Comparison of ENCODE assay signal across 7 mouse cellular contexts in genomic region chr15:98805324-98806040, GRCm38 (mm10). TPM values are rescaled to one million over a fixed set of nuclear protein-coding genes. Genes with fewer than 3 reads are reported as not detected.
DNase-seq lines count a peak whose midpoint lies in the region; ATAC-seq and TF ChIP-seq lines count a peak whose summit lies in the region.

No protein-coding gene starts in this region.

- H3K4me3 ChIP-seq in intestine, embryonic 16.5 days (ENCODE audit: low read length), result peak overlapping the region; percentile 52
- peak overlapping the region; percentile 31 for H3K4me3 ChIP-seq in limb, embryonic 11.5 days (ENCODE audit: low read depth, low read length)
- H3K4me3 ChIP-seq in midbrain, embryonic 10.5 days, result peak overlapping the region; percentile 59
- H3K4me3 ChIP-seq in small intestine, adult 2 months (ENCODE audit: low read depth, low read length), result peak overlapping the region; percentile 54

- WGBS in intestine, embryonic 16.5 days, result 2% methylated on average over 64 of the region's 64 CpGs
- WGBS in limb, embryonic 11.5 days, result under 1% methylated on average over 64 of the region's 64 CpGs
- WGBS in midbrain, embryonic 10.5 days, result under 1% methylated on average over 64 of the region's 64 CpGs
- 3% methylated on average over 64 of the region's 64 CpGs for WGBS in small intestine, adult 2 months

- H3K27me3 ChIP-seq in intestine, embryonic 16.5 days (replicated peaks; ENCODE audit: control insufficient read depth, insufficient read depth, low read length), result peaks cover 78% of the 10 kb centered on the region
- peaks cover 96% of the 10 kb centered on the region for H3K27me3 ChIP-seq in limb, embryonic 11.5 days (ENCODE audit: control insufficient read depth, insufficient read depth, low read length)
- H3K27me3 ChIP-seq in midbrain, embryonic 10.5 days (ENCODE audit: low read depth, poor library complexity, severe bottlenecking), result peaks cover 99% of the 10 kb centered on the region
- peaks cover 44% of the 10 kb centered on the region for H3K27me3 ChIP-seq in small intestine, adult 2 months (ENCODE audit: control insufficient read depth, insufficient read depth, low read length)

- TF ChIP-seq CTCF in small intestine, adult 2 months (IDR thresholded peaks at IDR 0.05; ENCODE audit: extremely low read depth, insufficient read length, insufficient replicate concordance, low read depth, low read length), result peak; percentile 59

- no peaks in the 10 kb centered on the region for H3K36me3 ChIP-seq in intestine, embryonic 16.5 days (ENCODE audit: control insufficient read depth, insufficient read depth, low read length)
- H3K36me3 ChIP-seq in limb, embryonic 11.5 days (ENCODE audit: control insufficient read depth, insufficient read depth, low read length), result no peaks in the 10 kb centered on the region
- no peaks in the 10 kb centered on the region for H3K36me3 ChIP-seq in midbrain, embryonic 10.5 days
- H3K36me3 ChIP-seq in small intestine, adult 2 months (ENCODE audit: control insufficient read depth, insufficient read depth, low read length), result no peaks in the 10 kb centered on the region

- peaks cover 33% of the 10 kb centered on the region for H3K4me1 ChIP-seq in intestine, embryonic 16.5 days (ENCODE audit: control insufficient read depth, insufficient read depth, low read length)
- H3K4me1 ChIP-seq in limb, embryonic 11.5 days (ENCODE audit: control insufficient read depth, insufficient read depth, low read length), result peaks cover 21% of the 10 kb centered on the region
- H3K4me1 ChIP-seq in midbrain, embryonic 10.5 days, result peaks cover 71% of the 10 kb centered on the region
- peaks cover 31% of the 10 kb centered on the region for H3K4me1 ChIP-seq in small intestine, adult 2 months (ENCODE audit: control insufficient read depth, insufficient read depth, insufficient read length, low read length)

- no peak overlapping the region for H3K27ac ChIP-seq in intestine, embryonic 16.5 days (ENCODE audit: low read length)
- H3K27ac ChIP-seq in limb, embryonic 11.5 days (replicated peaks; ENCODE audit: low read depth, low read length), result no peak overlapping the region
- peak overlapping the region; percentile 82 for H3K27ac ChIP-seq in midbrain, embryonic 10.5 days (replicated peaks)
- H3K27ac ChIP-seq in small intestine, adult 2 months (ENCODE audit: insufficient read depth, low read depth, low read length), result no peak overlapping the region

- TF ChIP-seq POLR2A in small intestine, adult 2 months (IDR thresholded peaks at IDR 0.05; ENCODE audit: low read depth, low read length), result no peak

- no peaks in the 10 kb centered on the region for H3K9me3 ChIP-seq in intestine, embryonic 16.5 days (ENCODE audit: control insufficient read depth, low read length)
- no peaks in the 10 kb centered on the region for H3K9me3 ChIP-seq in limb, embryonic 11.5 days (ENCODE audit: control insufficient read depth, low read length)
- H3K9me3 ChIP-seq in midbrain, embryonic 10.5 days (replicated peaks), result no peaks in the 10 kb centered on the region

- peak; percentile 21 for ATAC-seq in granulocyte monocyte progenitor cell, adult 5-6 weeks (replicated peaks; ENCODE audit: poor library complexity, severe bottlenecking)
- ATAC-seq in intestine, embryonic 16.5 days, result peak; percentile 52
- ATAC-seq in limb, embryonic 11.5 days (ENCODE audit: insufficient number of reproducible peaks, low FRiP score, low TSS enrichment, low read depth), result no peak

- peak; percentile 83 for DNase-seq in adrenal gland, postnatal 10 days
- peak; percentile 85 for DNase-seq in embryo, embryonic 10 days (ENCODE audit: low spot score)
- peak; percentile 80 for DNase-seq in limb, embryonic 11.5 days (ENCODE audit: low spot score)
- peak; percentile 85 for DNase-seq in midbrain, embryonic 10.5 days (ENCODE audit: low spot score)

- H3K4me2 ChIP-seq in intestine, embryonic 16.5 days (ENCODE audit: low read depth, low read length), result peak overlapping the region; percentile 84
- peak overlapping the region; percentile 67 for H3K4me2 ChIP-seq in limb, embryonic 11.5 days (ENCODE audit: low read depth, severe bottlenecking)

- H3K9ac ChIP-seq in intestine, embryonic 16.5 days (ENCODE audit: low read depth, low read length), result peak overlapping the region; percentile 68
- peak overlapping the region; percentile 28; the same call in 1 of the 2 replicates for H3K9ac ChIP-seq in limb, embryonic 11.5 days (ENCODE audit: low read length)

RNA-seq across cellular contexts. Expression of gene Ddn, which starts 3.8 kb away (rescaled TPM):
- under 1 TPM; 0.09 to 0.21 TPM for total RNA-seq in adrenal gland, postnatal 10 days (2021)
- total RNA-seq in granulocyte monocyte progenitor cell, adult 5-6 weeks (2014; fragmentation: Nextera tagmentation), result not detected in 2 replicates
- total RNA-seq in granulocyte monocyte progenitor cell, adult 5-6 weeks (2017), result not detected in 2 replicates
- polyA plus RNA-seq in intestine, embryonic 16.5 days (2015; fragmentation: Nextera tagmentation; extraction: Ambion mirVana), result not detected in 2 replicates
- not detected in 2 replicates for polyA plus RNA-seq in limb, embryonic 11.5 days (2014; fragmentation: Nextera tagmentation; extraction: Ambion mirVana)
- polyA plus RNA-seq in midbrain, embryonic 10.5 days (2016; fragmentation: Nextera tagmentation; extraction: Ambion mirVana), result 0.54 and 0.82 TPM in 2 replicates
- polyA plus RNA-seq in small intestine, adult 2 months (2012; rRNA removed), result not detected in 2 replicates

RNA-seq across cellular contexts. Expression of gene Wnt1, which starts 15.8 kb away (rescaled TPM):
- under 1 TPM in 1 of 2 experiments, not detected in 1; 0.12 TPM for total RNA-seq in adrenal gland, postnatal 10 days (2021)
- total RNA-seq in granulocyte monocyte progenitor cell, adult 5-6 weeks (2014; fragmentation: Nextera tagmentation), result not detected in 2 replicates
- not detected in 2 replicates for total RNA-seq in granulocyte monocyte progenitor cell, adult 5-6 weeks (2017)
- not detected in 2 replicates for polyA plus RNA-seq in intestine, embryonic 16.5 days (2015; fragmentation: Nextera tagmentation; extraction: Ambion mirVana)
- polyA plus RNA-seq in limb, embryonic 11.5 days (2014; fragmentation: Nextera tagmentation; extraction: Ambion mirVana), result not detected in 2 replicates
- 22.0 and 24.0 TPM in 2 replicates for polyA plus RNA-seq in midbrain, embryonic 10.5 days (2016; fragmentation: Nextera tagmentation; extraction: Ambion mirVana)
- polyA plus RNA-seq in small intestine, adult 2 months (2012; rRNA removed), result 0.06 TPM in 1 of 2 replicates, not detected in the other

RNA-seq across cellular contexts. Expression of gene Prkag1, which starts 25.8 kb away (rescaled TPM):
- total RNA-seq in adrenal gland, postnatal 10 days (2021), result 10 to 100 TPM; 65.7 to 71.5 TPM
- total RNA-seq in granulocyte monocyte progenitor cell, adult 5-6 weeks (2014; fragmentation: Nextera tagmentation), result 34.2 and 63.8 TPM in 2 replicates
- 85.0 and 110 TPM in 2 replicates for total RNA-seq in granulocyte monocyte progenitor cell, adult 5-6 weeks (2017)
- 92.2 and 94.6 TPM in 2 replicates for polyA plus RNA-seq in intestine, embryonic 16.5 days (2015; fragmentation: Nextera tagmentation; extraction: Ambion mirVana)
- 79.3 and 84.6 TPM in 2 replicates for polyA plus RNA-seq in limb, embryonic 11.5 days (2014; fragmentation: Nextera tagmentation; extraction: Ambion mirVana)
- 90.4 and 94.9 TPM in 2 replicates for polyA plus RNA-seq in midbrain, embryonic 10.5 days (2016; fragmentation: Nextera tagmentation; extraction: Ambion mirVana)
- polyA plus RNA-seq in small intestine, adult 2 months (2012; rRNA removed), result 34.0 and 65.7 TPM in 2 replicates

RNA-seq across cellular contexts. Expression of gene Wnt10b, which starts 27.5 kb away (rescaled TPM):
- total RNA-seq in adrenal gland, postnatal 10 days (2021), result 1 to 10 TPM in 1 of 2 experiments, under 1 TPM in 1; 0.96 to 1.1 TPM
- total RNA-seq in granulocyte monocyte progenitor cell, adult 5-6 weeks (2014; fragmentation: Nextera tagmentation), result 0.47 TPM in 1 of 2 replicates, not detected in the other
- total RNA-seq in granulocyte monocyte progenitor cell, adult 5-6 weeks (2017), result 0.26 TPM in 1 of 2 replicates, not detected in the other
- 0.09 TPM in 1 of 2 replicates, not detected in the other for polyA plus RNA-seq in intestine, embryonic 16.5 days (2015; fragmentation: Nextera tagmentation; extraction: Ambion mirVana)
- polyA plus RNA-seq in limb, embryonic 11.5 days (2014; fragmentation: Nextera tagmentation; extraction: Ambion mirVana), result 0.81 and 1.5 TPM in 2 replicates
- 0.14 and 0.24 TPM in 2 replicates for polyA plus RNA-seq in midbrain, embryonic 10.5 days (2016; fragmentation: Nextera tagmentation; extraction: Ambion mirVana)
- 0.17 and 0.18 TPM in 2 replicates for polyA plus RNA-seq in small intestine, adult 2 months (2012; rRNA removed)

RNA-seq across cellular contexts. Expression of gene Arf3, which starts 42.5 kb away (rescaled TPM):
- total RNA-seq in adrenal gland, postnatal 10 days (2021), result 10 to 100 TPM; 92.4 to 94.7 TPM
- total RNA-seq in granulocyte monocyte progenitor cell, adult 5-6 weeks (2014; fragmentation: Nextera tagmentation), result 39.0 and 41.4 TPM in 2 replicates
- 29.9 and 32.7 TPM in 2 replicates for total RNA-seq in granulocyte monocyte progenitor cell, adult 5-6 weeks (2017)
- polyA plus RNA-seq in intestine, embryonic 16.5 days (2015; fragmentation: Nextera tagmentation; extraction: Ambion mirVana), result 35.4 and 40.1 TPM in 2 replicates
- polyA plus RNA-seq in limb, embryonic 11.5 days (2014; fragmentation: Nextera tagmentation; extraction: Ambion mirVana), result 34.7 and 36.4 TPM in 2 replicates
- polyA plus RNA-seq in midbrain, embryonic 10.5 days (2016; fragmentation: Nextera tagmentation; extraction: Ambion mirVana), result 41.2 and 43.2 TPM in 2 replicates
- polyA plus RNA-seq in small intestine, adult 2 months (2012; rRNA removed), result 43.3 and 104 TPM in 2 replicates

Comparison
In these comparisons a context has a peak if more than half of its experiments do, and no peak if none do; other contexts are left out.
1. RNA of gene Wnt1, which starts 15.8 kb away (polyA plus RNA-seq): 22.0 to 24.0 TPM in midbrain, embryonic 10.5 days; not detected in intestine, embryonic 16.5 days, not detected in limb, embryonic 11.5 days and 0.06 TPM in small intestine, adult 2 months; every median in the first group is over 10 times any median in the second.
2. Peak in every context shown above with its lines, with median percentiles within 50 percentile points of each other: DNase-seq and H3K4me3 ChIP-seq.